Mouse (Mus musculus) cortical plate, adult 2 months (tissue): ENCODE results near the gene AA467197.

ENCODE experiments used
- CTCF ChIP-seq: fragments of 200-500 bp; IDR thresholded peaks from 2 replicates; pipeline ENCODE4 v1.5.1; 2011; ENCODE audit warnings: mild to moderate bottlenecking, control low read depth, low read length; ENCODE audit not compliant: insufficient read depth; ENCODE audit errors: extremely low read depth
- POLR2A ChIP-seq: fragments of 200-500 bp; IDR thresholded peaks from 2 replicates; pipeline ENCODE4 v1.6.1; 2011; ENCODE audit warnings: mild to moderate bottlenecking, low read length, control low read depth; ENCODE audit not compliant: insufficient read depth; ENCODE audit errors: extremely low read depth

GRCm38 (mm10) chr2:122629871-122630270 lies 6.9 kb upstream of the AA467197 start:
- no peak for TF ChIP-seq POLR2A
- no peak for TF ChIP-seq CTCF
